Mouse (Mus musculus): ENCODE data around the gene Recql5.
A peak's percentile ranks its signal among the peaks of the same experiment; 100 is the strongest.

Gene Recql5

GRCm38 (mm10) chr11:115901338-115902161 lies 31.7 kb downstream of the Recql5 start:
- no peak for DNase-seq (ENCODE audit: low read depth, low spot score)

DNA sequence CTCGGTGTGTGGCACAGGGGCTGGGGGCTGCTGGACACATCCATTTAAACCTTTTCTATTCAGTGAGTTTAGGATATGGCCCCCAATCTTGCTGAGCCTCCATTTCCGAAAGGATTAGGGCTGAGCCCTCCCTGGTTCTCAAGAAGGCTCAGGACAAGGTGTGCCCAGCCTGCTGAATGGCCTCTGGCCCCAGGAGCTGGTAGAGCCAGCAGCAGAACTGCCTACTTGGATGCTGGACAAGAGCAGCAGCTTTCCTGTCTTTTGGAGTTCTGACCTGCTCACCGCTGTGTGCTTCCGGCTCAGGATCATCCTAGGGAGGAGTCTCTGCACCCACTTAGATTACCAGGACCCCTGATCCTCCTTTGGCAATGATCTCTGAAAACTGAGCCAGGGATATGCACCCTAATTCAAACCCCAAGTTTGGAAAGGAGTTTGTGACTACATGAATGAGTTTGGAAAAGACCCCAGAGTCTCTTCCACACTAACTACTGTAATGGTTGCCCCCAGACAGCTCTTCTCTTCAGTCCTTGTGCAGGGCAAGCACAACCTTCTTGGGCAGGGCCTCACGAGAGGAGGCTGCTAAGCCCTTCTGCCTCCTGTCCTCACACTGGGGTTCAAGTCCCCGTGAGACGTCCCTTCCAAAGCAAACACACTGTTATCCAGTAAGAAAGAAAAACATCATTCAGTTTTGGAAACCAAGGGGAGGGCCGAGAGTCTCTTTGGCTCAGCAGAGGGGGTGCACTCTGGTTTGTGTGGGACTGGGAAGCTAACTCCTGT lies 32.5 kb downstream of the Recql5 start:
- no peak for DNase-seq (ENCODE audit: low read depth, low spot score)

- peak; percentile 90 for DNase-seq (ENCODE audit: low read depth, low spot score)
Observed at GRCm38 (mm10) chr11:115899486-115900266, 33.6 kb downstream of the Recql5 start, which contains the start of gene Smim5. Smim5 (plus strand) TSS chr11:115899966.

GRCm38 (mm10) chr11:115898886-115899285 lies 34.4 kb downstream of the Recql5 start:
- DNase-seq (ENCODE audit: low read depth, low spot score): peak; percentile 52

DNA sequence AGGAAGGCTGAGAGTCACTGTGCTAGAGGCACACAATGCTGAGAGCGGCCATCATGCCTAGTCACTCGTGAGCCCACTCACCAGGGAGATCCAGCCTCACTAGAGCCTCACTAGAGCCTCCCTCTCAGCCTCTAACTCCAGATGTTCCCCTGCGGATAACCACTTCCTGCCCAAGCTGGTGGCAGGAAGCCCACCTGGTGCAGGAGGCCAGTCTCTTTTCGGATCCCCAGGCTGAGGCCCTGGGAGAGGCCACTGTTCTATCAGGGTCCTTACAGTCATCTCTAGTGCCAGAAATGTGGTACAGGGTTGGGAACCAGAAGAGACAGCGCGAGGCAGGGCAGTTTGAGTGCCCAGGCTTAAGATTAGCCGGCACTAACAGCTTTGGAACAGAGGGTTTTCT lies 34.8 kb downstream of the Recql5 start:
- no peak for DNase-seq (ENCODE audit: low read depth, low spot score)

DNA sequence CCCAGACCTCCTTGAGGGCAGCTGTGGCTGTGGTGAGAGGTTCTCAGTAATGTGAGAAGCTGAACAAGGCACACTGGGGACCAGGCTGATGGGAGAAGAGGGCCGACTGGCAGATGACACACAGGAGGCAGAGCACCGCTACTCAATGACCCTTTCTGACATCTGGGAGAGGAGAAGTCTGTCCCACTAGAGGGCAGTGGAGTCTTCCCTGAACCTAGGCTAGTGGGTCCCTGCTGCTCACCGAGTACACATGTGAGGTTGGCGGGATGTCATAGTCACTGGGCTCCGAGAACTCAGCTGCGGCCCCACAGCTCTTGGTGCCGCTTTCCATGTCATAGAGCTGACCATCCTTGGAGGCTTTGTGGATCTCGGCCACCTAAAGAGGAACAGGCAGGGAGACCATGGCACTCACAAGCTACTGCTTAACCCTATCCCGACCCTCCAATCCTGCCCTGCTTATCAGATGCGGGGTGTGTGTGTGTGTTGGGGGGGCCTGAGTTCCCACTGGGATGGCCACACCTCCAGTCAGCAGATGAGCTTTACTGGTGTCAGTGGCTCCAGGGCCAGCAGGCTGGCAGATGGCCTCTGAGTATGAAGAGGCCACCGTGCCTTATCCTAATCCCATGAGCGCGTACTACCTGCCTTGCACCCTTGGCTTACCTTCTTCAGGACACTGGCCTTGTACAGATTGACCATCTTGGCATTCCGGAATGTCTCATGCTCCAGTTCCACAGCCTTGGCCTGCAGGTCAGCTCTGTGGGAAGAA lies 38.3 kb downstream of the Recql5 start:
- peak; percentile 72 for DNase-seq (ENCODE audit: low read depth, low spot score)

- DNase-seq (ENCODE audit: low read depth, low spot score): no peak
Observed at GRCm38 (mm10) chr11:115893071-115893470, 40.2 kb downstream of the Recql5 start.

DNA sequence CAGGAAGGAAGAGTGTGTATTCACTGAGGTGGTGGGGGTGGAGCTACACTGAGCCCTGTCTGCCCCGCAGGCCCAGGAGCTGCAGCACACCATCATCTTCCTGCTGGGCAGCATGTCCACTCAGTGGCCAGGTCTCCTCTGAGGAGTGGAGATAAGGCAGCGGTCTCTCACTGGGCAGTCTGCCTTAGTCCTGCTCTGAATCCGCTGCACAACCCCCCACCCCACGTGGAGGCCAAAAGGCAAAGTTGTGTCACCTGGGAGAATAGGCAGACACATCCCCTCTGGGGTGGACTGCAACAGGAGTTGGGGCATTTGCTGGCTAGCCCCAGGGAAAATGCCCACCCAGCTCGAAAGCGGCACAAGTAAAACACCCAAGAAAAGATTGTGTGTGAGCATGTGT lies 41.1 kb downstream of the Recql5 start:
- DNase-seq (ENCODE audit: low read depth, low spot score): no peak

DNA sequence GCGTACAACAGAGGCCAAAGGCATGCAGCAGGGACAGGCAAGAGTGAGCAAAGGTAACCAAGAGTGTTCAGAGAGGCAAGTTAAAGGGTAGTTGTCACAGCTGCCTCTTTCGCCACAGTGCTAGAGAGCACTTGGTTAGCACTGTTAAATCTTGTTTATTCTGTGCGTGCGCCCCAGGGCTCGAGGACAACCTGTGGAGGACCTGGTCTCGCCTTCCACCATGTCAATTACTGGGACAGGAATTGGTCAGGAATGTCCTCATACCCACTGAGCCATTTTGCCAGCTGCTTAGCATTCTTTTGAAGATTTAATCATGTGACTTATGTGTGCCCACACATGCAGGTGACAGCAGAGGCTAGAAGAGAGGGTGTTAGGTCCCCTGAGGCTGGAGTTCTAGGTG lies 44.1 kb downstream of the Recql5 start:
- DNase-seq (ENCODE audit: low read depth, low spot score): no peak

- no peak for DNase-seq (ENCODE audit: low read depth, low spot score)
Observed at GRCm38 (mm10) chr11:115888020-115888419, 45.3 kb downstream of the Recql5 start.

DNA sequence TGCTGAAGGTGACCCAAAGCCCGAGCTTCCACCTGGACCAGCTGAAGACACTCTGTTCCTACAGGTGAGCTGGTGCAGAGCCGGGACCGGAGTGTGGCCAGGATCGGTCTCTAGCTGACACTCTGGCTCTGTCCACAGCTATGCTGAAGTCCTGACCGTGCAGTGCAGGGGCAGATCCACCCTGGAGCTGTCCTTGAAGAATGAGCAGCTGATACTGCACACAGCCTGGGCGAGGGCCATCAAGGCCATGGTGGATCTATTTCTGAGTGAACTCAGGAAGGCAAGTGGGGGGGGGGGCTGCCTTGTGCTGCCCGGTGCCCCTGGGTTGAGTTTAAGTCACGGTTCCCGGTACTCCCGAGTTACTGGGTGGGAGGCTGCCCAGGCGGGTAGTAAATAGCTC lies 46.8 kb downstream of the Recql5 start:
- no peak for DNase-seq (ENCODE audit: low read depth, low spot score)

- peak; percentile 81 for DNase-seq (ENCODE audit: low read depth, low spot score)
Observed at GRCm38 (mm10) chr11:115885281-115885680, 48.0 kb downstream of the Recql5 start.

DNA sequence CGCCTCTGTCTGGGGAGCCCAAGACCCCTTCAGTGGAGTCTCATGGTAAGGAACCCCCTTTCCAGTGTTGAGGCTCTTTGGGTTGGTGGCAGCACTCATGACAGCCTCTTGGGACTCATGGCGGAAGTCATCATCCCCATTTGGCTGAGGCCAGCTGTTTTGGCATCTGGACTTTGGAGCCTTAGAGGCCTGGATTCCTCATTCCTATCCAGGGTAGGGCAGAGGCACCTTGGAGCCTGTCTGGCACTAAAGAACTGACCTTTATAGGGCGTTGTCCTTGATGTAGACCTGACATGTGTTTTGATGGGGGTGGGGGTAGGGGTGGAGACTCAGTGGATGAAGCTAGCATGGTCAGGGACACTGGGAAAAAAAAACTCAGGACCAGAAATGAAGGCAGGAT lies 48.9 kb downstream of the Recql5 start:
- DNase-seq (ENCODE audit: low read depth, low spot score): peak; percentile 75

DNA sequence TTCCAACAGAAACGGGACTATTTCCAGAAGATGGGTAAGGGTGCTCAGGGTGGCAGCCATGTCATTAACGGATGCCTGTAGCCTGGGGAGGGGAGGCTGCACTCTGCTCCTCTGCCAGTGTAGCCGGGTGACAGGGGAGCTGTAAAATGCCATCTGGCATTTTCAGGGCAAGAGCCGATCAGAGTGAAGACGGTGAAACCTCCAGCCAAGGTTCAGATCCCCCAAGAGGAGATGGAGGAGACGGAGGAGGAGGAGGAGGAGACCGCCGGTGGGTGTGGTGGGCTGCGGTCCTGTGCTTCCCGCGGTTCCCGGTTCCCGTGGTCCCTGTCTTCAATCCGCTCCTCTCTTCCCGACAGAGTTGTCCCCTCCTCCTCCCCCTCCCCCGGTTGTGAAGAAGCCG lies 50.0 kb downstream of the Recql5 start:
- no peak for DNase-seq (ENCODE audit: low read depth, low spot score)

DNA sequence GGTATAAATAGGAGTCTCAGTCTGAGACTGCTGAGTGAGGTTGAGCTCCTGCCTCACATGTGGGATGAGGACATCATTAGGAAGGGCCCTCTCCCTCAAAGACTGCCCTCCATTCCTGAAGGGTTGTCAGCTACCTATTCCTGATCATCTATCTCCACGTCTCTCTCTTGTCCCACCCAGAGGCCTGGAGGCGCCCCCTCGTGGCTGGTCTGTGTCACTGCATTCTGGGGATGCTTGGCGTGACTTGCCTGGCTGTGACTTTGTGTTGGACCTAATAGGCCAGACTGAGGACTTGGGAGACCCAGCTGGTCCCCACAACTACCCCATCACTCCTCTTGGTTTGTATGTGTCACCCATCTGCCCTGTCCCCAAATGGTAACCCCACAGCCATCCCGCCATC lies 52.3 kb downstream of the Recql5 start:
- peak; percentile 83 for DNase-seq (ENCODE audit: low read depth, low spot score)

DNA sequence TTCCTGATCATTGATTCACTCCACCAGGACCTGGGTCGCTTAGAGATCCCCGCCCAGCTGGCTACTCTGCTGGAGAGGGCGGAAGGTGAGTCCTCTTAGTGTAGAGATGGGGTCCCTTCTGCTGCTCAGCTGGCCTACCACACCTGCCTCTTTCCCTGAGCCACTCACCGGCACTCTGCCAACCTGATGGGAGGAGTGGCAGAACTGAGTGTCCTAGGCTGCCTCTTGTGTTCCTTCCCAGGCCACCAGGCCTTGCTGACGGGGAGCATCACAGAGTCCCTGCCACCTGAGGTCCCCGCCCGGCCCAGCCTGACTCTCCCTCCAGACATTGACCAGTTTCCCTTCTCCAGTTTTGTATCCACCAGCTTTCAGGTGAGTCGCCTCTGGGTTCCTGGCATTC lies 55.2 kb downstream of the Recql5 start:
- DNase-seq (ENCODE audit: low read depth, low spot score): no peak

- no peak for DNase-seq (ENCODE audit: low read depth, low spot score)
Observed at GRCm38 (mm10) chr11:115877174-115877755, 56.0 kb downstream of the Recql5 start.

- peak; percentile 62 for DNase-seq (ENCODE audit: low read depth, low spot score)
Observed at GRCm38 (mm10) chr11:115876438-115876837, 56.8 kb downstream of the Recql5 start.

GRCm38 (mm10) chr11:115875935-115876334 lies 57.3 kb downstream of the Recql5 start:
- DNase-seq (ENCODE audit: low read depth, low spot score): no peak

DNA sequence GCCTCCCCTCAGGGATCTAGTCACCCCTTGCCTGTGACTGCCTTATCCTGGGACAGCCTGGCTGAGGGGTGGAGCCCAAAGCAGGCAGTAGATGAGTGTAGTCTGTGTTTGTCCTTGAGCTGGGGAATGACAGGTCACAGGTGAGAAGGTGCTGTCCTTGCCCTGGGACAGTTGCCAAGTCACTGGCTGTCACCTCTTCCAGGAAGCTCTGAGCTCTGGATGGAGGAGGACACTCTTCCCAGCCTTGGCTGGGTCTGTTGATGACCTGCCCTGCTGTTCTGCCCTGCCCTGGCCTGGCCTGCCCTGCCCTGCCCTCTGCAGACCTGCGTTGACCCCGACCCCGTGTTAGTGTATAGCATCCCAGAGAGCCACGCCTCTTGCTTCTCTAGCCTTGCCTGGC lies 60.8 kb downstream of the Recql5 start:
- no peak for DNase-seq (ENCODE audit: low read depth, low spot score)

DNA sequence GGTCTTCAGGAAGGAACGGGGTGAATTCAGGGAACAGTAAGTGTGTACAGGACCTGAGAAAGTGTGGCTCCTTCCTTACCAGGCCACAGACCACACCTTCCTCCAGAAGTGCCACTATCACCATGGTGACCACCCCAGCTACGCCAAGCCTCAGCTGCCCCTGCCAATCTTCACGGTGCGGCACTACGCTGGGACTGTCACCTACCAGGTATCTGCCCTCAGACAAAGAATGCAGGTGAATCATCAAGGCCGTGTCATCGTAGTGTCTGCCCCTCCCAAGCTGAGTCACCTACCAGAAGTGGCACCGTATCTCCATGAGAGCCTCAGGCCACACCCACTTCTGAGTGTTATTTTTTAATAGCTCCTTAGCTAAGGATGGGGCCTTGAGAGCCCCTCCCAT lies 63.9 kb downstream of the Recql5 start:
- no peak for DNase-seq (ENCODE audit: low read depth, low spot score)

All from R1 (cell line).